Mouse (Mus musculus): ENCODE data around the gene Nuak1. TPM values are rescaled to one million over a fixed set of nuclear protein-coding genes. Genes with fewer than 3 reads are reported as not detected.

Nuak1 gene
- polyA plus RNA-seq, 1 experiment from 2014 or later: 12.6 TPM

DNA sequence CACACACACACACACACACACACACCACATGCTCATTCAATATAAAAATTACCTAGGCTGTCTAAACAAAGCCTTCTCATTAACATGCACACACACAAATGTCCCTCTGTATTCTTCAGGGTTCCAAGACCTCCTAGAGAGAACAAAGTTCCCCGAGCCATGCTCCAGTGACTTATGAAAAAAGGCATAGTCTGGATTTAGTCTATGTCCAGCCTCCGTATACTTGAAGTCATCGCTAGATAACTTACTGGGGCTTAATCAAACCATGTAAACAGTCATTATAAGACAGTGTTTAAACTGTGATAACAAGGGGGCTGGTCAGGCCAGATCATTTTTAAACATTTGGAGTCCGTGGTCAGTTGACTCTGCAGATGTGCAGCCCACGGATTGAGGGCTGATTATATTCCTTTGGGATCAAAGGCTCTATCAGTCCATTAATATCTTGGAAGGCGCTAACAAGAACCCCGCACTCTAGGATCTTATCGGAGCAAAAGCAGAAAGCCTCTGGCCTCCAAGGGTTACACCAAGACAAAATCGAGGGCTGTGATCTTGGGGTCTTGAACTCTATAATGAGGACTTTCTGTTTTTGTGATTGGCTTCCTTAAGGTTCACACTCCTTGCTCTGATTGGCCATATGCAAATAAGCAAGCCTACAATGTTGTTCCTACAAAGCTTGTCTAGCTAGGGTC lies 16.4 kb upstream of the Nuak1 start:
- Histone ChIP-seq H3K9me3 (replicated peaks; ENCODE audit: control insufficient read depth, low read length) (no peaks in the 10 kb centered on the region), H3K36me3 (ENCODE audit: control insufficient read depth, insufficient read depth, low read length) (no peaks in the 10 kb centered on the region), H3K4me1 (ENCODE audit: control insufficient read depth, insufficient read depth, low read length) (no peaks in the 10 kb centered on the region), H3K27ac (ENCODE audit: low read depth, low read length) (no peak overlapping the region), H3K27me3 (replicated peaks; ENCODE audit: control insufficient read depth, insufficient read depth, low read length) (no peaks in the 10 kb centered on the region), H3K9ac (ENCODE audit: low read length) (no peak overlapping the region), H3K4me3 (ENCODE audit: low read depth, low read length) (no peak overlapping the region), H3K4me2 (ENCODE audit: low read length) (no peak overlapping the region)
- WGBS: 51% methylated on average over 9 of the region's 9 CpGs
- ATAC-seq: no peak
- DNase-seq (ENCODE audit: low spot score): no peak

DNA sequence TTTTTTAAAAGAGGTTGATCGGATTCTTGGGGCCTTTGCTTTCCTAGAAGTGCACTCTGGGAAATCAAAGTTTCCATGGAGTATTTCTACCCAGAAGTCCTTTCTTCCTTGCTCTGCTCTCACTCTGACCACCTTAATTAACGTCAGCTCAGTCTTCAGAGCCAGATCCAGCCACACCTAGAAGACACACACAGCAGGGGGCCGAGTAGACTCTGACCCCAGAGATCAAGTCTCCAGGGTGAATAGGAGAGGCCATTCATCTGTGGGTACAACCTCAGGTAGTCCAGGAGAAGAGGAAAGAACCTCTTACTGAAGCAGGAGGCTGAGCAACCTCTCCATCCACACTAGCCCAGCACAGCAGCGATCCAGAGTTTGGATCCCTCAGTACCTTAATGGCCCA lies 11.5 kb upstream of the Nuak1 start:
- Histone ChIP-seq H3K9me3 (replicated peaks; ENCODE audit: control insufficient read depth, low read length) (no peaks in the 10 kb centered on the region), H3K4me1 (ENCODE audit: control insufficient read depth, insufficient read depth, low read length) (0 out of 2 replicates have a peak, but pooled peaks cover 7% of the 10 kb centered on the region), H3K27ac (ENCODE audit: low read depth, low read length) (no peak overlapping the region), H3K4me2 (ENCODE audit: low read length) (no peak overlapping the region), H3K4me3 (ENCODE audit: low read depth, low read length) (no peak overlapping the region), H3K27me3 (replicated peaks; ENCODE audit: control insufficient read depth, insufficient read depth, low read length) (no peaks in the 10 kb centered on the region), H3K36me3 (ENCODE audit: control insufficient read depth, insufficient read depth, low read length) (no peaks in the 10 kb centered on the region), H3K9ac (ENCODE audit: low read length) (no peak overlapping the region)
- no peak for ATAC-seq
- DNase-seq (ENCODE audit: low spot score): no peak
- 66% methylated on average over 4 of the region's 4 CpGs for whole genome bisulfite sequencing

DNA sequence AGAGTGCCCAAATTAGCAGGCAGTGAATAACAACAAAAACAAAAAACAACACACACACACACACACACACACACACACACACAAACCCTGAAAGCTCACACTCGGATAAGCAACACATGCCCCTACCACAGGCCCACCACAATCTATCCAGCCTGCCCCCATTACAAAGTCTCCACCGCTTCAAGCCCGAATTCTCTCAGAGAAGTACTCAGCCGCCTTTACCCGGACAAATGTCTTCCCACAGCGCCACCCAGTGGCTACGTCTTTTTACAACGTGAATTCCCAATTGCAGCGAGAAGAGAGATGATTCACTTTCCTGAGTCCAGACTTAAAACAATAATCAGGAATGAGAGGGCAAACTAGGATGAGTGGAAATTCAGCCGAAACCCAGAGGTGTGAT lies 10.3 kb upstream of the Nuak1 start:
- Histone ChIP-seq H3K36me3 (ENCODE audit: control insufficient read depth, insufficient read depth, low read length) (no peaks in the 10 kb centered on the region), H3K4me3 (ENCODE audit: low read depth, low read length) (no peak overlapping the region), H3K27ac (ENCODE audit: low read depth, low read length) (no peak overlapping the region), H3K4me1 (ENCODE audit: control insufficient read depth, insufficient read depth, low read length) (0 out of 2 replicates have a peak, but pooled peaks cover 7% of the 10 kb centered on the region), H3K9me3 (replicated peaks; ENCODE audit: control insufficient read depth, low read length) (no peaks in the 10 kb centered on the region), H3K9ac (ENCODE audit: low read length) (no peak overlapping the region), H3K4me2 (ENCODE audit: low read length) (no peak overlapping the region), H3K27me3 (replicated peaks; ENCODE audit: control insufficient read depth, insufficient read depth, low read length) (no peaks in the 10 kb centered on the region)
- peak; percentile 91 for DNase-seq (ENCODE audit: low spot score)
- WGBS: 2% methylated on average over 10 of the region's 10 CpGs
- peak; percentile 77 for ATAC-seq

- Histone ChIP-seq H3K4me1 (ENCODE audit: control insufficient read depth, insufficient read depth, low read length) (0 out of 2 replicates have a peak, but pooled peaks cover 7% of the 10 kb centered on the region), H3K27me3 (replicated peaks; ENCODE audit: control insufficient read depth, insufficient read depth, low read length) (no peaks in the 10 kb centered on the region), H3K4me2 (ENCODE audit: low read length) (no peak overlapping the region), H3K9me3 (replicated peaks; ENCODE audit: control insufficient read depth, low read length) (no peaks in the 10 kb centered on the region), H3K4me3 (ENCODE audit: low read depth, low read length) (no peak overlapping the region), H3K27ac (ENCODE audit: low read depth, low read length) (no peak overlapping the region), H3K36me3 (ENCODE audit: control insufficient read depth, insufficient read depth, low read length) (no peaks in the 10 kb centered on the region), H3K9ac (ENCODE audit: low read length) (0 out of 2 replicates have a peak overlapping the region, but pooled peaks have one; percentile 17)
- no peak for ATAC-seq
- 85% methylated on average over 8 of the region's 8 CpGs for WGBS
- DNase-seq (ENCODE audit: low spot score): no peak
Observed at GRCm38 (mm10) chr10:84449733-84450132, 9.3 kb upstream of the Nuak1 start.

- H3K36me3 ChIP-seq (ENCODE audit: control insufficient read depth, insufficient read depth, low read length): no peaks in the 10 kb centered on the region
- no peaks in the 10 kb centered on the region for H3K9me3 ChIP-seq (replicated peaks; ENCODE audit: control insufficient read depth, low read length)
- ATAC-seq: peak; percentile 30; the same call in 1 of the 2 replicates
- no peak overlapping the region for H3K9ac ChIP-seq (ENCODE audit: low read length)
- 4% methylated on average over 8 of the region's 8 CpGs for WGBS
- no peaks in the 10 kb centered on the region for H3K27me3 ChIP-seq (replicated peaks; ENCODE audit: control insufficient read depth, insufficient read depth, low read length)
- H3K4me2 ChIP-seq (ENCODE audit: low read length): no peak overlapping the region
- H3K4me1 ChIP-seq (ENCODE audit: control insufficient read depth, insufficient read depth, low read length): peaks cover 7% of the 10 kb centered on the region
- no peak overlapping the region for H3K27ac ChIP-seq (ENCODE audit: low read depth, low read length)
- H3K4me3 ChIP-seq (ENCODE audit: low read depth, low read length): no peak overlapping the region
- DNase-seq (ENCODE audit: low spot score): peak; percentile 52
Observed at GRCm38 (mm10) chr10:84447411-84447821, 7.0 kb upstream of the Nuak1 start.

GRCm38 (mm10) chr10:84446661-84447060 lies 6.3 kb upstream of the Nuak1 start:
- Histone ChIP-seq H3K4me2 (ENCODE audit: low read length) (no peak overlapping the region), H3K9ac (ENCODE audit: low read length) (no peak overlapping the region), H3K27ac (ENCODE audit: low read depth, low read length) (no peak overlapping the region), H3K4me3 (ENCODE audit: low read depth, low read length) (no peak overlapping the region), H3K4me1 (ENCODE audit: control insufficient read depth, insufficient read depth, low read length) (peaks cover 15% of the 10 kb centered on the region), H3K27me3 (replicated peaks; ENCODE audit: control insufficient read depth, insufficient read depth, low read length) (no peaks in the 10 kb centered on the region), H3K36me3 (ENCODE audit: control insufficient read depth, insufficient read depth, low read length) (no peaks in the 10 kb centered on the region), H3K9me3 (replicated peaks; ENCODE audit: control insufficient read depth, low read length) (no peaks in the 10 kb centered on the region)
- ATAC-seq: no peak
- 84% methylated on average over 6 of the region's 6 CpGs for WGBS
- no peak for DNase-seq (ENCODE audit: low spot score)

GRCm38 (mm10) chr10:84444396-84444795 lies 4.0 kb upstream of the Nuak1 start:
- 76% methylated on average over 9 of the region's 9 CpGs for WGBS
- Histone ChIP-seq H3K4me3 (ENCODE audit: low read depth, low read length) (no peak overlapping the region), H3K27me3 (replicated peaks; ENCODE audit: control insufficient read depth, insufficient read depth, low read length) (no peaks in the 10 kb centered on the region), H3K27ac (ENCODE audit: low read depth, low read length) (no peak overlapping the region), H3K9me3 (replicated peaks; ENCODE audit: control insufficient read depth, low read length) (no peaks in the 10 kb centered on the region), H3K4me2 (ENCODE audit: low read length) (no peak overlapping the region), H3K9ac (ENCODE audit: low read length) (no peak overlapping the region), H3K4me1 (ENCODE audit: control insufficient read depth, insufficient read depth, low read length) (peaks cover 21% of the 10 kb centered on the region), H3K36me3 (ENCODE audit: control insufficient read depth, insufficient read depth, low read length) (no peaks in the 10 kb centered on the region)
- ATAC-seq (no peak), DNase-seq (ENCODE audit: low spot score) (no peak)

DNA sequence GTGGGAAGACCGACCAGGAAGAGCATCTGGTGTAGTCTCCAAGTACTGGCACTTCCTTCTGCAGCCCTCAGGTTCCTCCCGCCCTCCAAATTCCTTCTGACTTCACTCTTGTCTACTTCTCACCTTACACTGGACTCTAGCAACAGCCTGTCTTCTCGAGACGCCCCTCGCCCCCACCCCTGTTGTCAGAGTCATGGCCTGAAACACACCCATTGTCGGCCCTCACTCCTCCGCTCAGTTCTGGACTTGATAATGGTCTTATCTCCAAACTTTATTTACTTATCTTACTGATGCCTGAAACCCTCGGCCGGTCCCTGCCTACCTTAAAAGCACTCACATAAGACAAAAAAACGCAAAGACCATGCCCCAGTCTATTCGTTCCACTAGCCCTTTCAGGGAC lies 1.4 kb upstream of the Nuak1 start:
- ATAC-seq: no peak
- Histone ChIP-seq H3K36me3 (ENCODE audit: control insufficient read depth, insufficient read depth, low read length) (no peaks in the 10 kb centered on the region), H3K27ac (ENCODE audit: low read depth, low read length) (peak overlapping the region; percentile 98; the same call in 1 of the 2 replicates), H3K4me2 (ENCODE audit: low read length) (peak overlapping the region; percentile 92), H3K9ac (ENCODE audit: low read length) (peak overlapping the region; percentile 100), H3K27me3 (replicated peaks; ENCODE audit: control insufficient read depth, insufficient read depth, low read length) (no peaks in the 10 kb centered on the region), H3K4me3 (ENCODE audit: low read depth, low read length) (peak overlapping the region; percentile 84), H3K9me3 (replicated peaks; ENCODE audit: control insufficient read depth, low read length) (no peaks in the 10 kb centered on the region), H3K4me1 (ENCODE audit: control insufficient read depth, insufficient read depth, low read length) (peaks cover 30% of the 10 kb centered on the region)
- WGBS: 9% methylated on average over 11 of the region's 11 CpGs
- DNase-seq (ENCODE audit: low spot score): peak; percentile 22

DNA sequence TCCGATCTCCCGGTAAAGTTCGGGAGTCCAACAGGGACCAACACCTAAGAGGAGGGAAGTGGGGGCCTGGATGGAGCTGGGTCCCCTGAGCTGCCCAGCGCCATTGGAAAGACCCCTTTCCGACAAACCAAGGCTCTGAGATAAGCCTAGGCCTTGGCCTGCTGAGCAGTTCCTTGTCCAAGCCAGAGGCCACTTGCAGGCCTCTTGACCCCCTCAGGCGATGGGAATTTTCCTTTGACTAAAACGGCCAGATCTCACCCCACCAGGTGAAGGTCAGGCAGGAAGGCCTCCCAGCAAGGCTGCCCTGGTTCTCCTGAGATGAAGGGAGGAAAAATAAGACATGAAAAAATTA lies 1.0 kb upstream of the Nuak1 start:
- 2% methylated on average over 7 of the region's 7 CpGs for WGBS
- Histone ChIP-seq H3K4me1 (ENCODE audit: control insufficient read depth, insufficient read depth, low read length) (peaks cover 35% of the 10 kb centered on the region), H3K4me2 (ENCODE audit: low read length) (peak overlapping the region; percentile 92), H3K9me3 (replicated peaks; ENCODE audit: control insufficient read depth, low read length) (no peaks in the 10 kb centered on the region), H3K27me3 (replicated peaks; ENCODE audit: control insufficient read depth, insufficient read depth, low read length) (no peaks in the 10 kb centered on the region), H3K27ac (ENCODE audit: low read depth, low read length) (peak overlapping the region; percentile 98), H3K36me3 (ENCODE audit: control insufficient read depth, insufficient read depth, low read length) (no peaks in the 10 kb centered on the region), H3K9ac (ENCODE audit: low read length) (peak overlapping the region; percentile 100), H3K4me3 (ENCODE audit: low read depth, low read length) (peak overlapping the region; percentile 84)
- ATAC-seq (no peak), DNase-seq (ENCODE audit: low spot score) (peak; percentile 33)

Measured in forebrain, embryonic 14.5 days (tissue).